Mouse (Mus musculus): ENCODE measurements around the gene Isoc2a. TPM values are rescaled to one million over a fixed set of nuclear protein-coding genes. Genes with fewer than 3 reads are reported as not detected.

Gene Isoc2a
- polyA plus RNA-seq (2017; shearing (Covaris generic)): 0.77 TPM

GRCm38 (mm10) chr7:4876753-4877221 lies at the start of gene Isoc2a:
Isoc2a (plus strand) TSS chr7:4877153.

GRCm38 (mm10) chr7:4844245-4844916 lies 32.6 kb upstream of the Isoc2a start, which contains the start of gene Shisa7:
Shisa7 (minus strand) TSS chr7:4844696.

GRCm38 (mm10) chr7:4870133-4870532 lies 6.8 kb upstream of the Isoc2a start, which contains the start of gene Isoc2b:
Isoc2b (minus strand) TSS chr7:4870258.

DNA sequence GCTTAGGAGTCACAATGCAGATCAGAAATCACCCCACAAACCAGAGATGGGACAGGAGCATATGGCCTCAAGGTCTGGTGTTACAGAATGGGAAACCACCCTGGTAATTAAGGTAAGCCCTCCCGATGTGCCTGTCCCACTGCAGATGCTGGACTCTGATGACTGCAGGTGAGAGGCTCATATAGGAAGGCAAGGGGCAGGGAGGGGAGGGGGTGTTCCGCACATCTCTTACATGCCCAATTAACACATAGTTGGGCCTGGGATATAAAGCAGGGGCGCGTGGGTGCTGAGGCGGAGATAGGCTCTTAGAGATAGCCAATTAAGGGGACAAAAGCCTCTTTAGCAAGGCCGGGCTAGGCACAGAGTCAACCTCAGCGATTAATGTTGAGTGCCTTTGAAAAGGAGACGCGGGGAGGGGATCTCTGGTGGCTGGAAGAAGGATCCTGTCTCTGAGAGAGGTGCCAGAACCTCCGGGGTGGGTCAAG lies 29.6 kb downstream of the Isoc2a start, which contains the start of gene Gm36210:
Gene Gm36210, minus strand, starts transcription at position 51 of the 485 bp plus-strand sequence.

GRCm38 (mm10) chr7:4915007-4915665 lies 38.2 kb downstream of the Isoc2a start, which contains the start of gene Zfp628:
Zfp628 (plus strand) TSS chr7:4915217.

GRCm38 (mm10) chr7:4921824-4922482 lies 45.0 kb downstream of the Isoc2a start, which contains the start of gene Nat14:
Nat14 (plus strand) TSS chr7:4922028.

GRCm38 (mm10) chr7:4925441-4926381 lies 48.8 kb downstream of the Isoc2a start, which contains the start of gene Ssc5d:
Ssc5d (plus strand) TSS chr7:4925785.

Other genes with a start within 250 kb of the Isoc2a start
- 16.4 TPM for gene Tmem86b, start 245.7 kb upstream of the Isoc2a start, polyA plus RNA-seq (2017; shearing (Covaris generic))
- 282 TPM for gene Ppp6r1, start 218.1 kb upstream of the Isoc2a start, polyA plus RNA-seq (2017; shearing (Covaris generic))
- 76.5 TPM for gene Hspbp1, start 192.1 kb upstream of the Isoc2a start, polyA plus RNA-seq (2017; shearing (Covaris generic))
- gene Brsk1, start 186.5 kb upstream of the Isoc2a start, polyA plus RNA-seq (2017; shearing (Covaris generic)): not detected
- not detected for gene Tmem150b, start 151.9 kb upstream of the Isoc2a start, polyA plus RNA-seq (2017; shearing (Covaris generic))
- gene Kmt5c, start 137.0 kb upstream of the Isoc2a start, polyA plus RNA-seq (2017; shearing (Covaris generic)): 37.1 TPM
- gene Cox6b2, start 124.1 kb upstream of the Isoc2a start, polyA plus RNA-seq (2017; shearing (Covaris generic)): 2.0 TPM
- gene Fam71e2, start 105.9 kb upstream of the Isoc2a start, polyA plus RNA-seq (2017; shearing (Covaris generic)): not detected
- gene Il11, start 94.3 kb upstream of the Isoc2a start, polyA plus RNA-seq (2017; shearing (Covaris generic)): not detected
- gene Tmem190, start 94.2 kb upstream of the Isoc2a start, polyA plus RNA-seq (2017; shearing (Covaris generic)): not detected
- gene Tmem238, start 87.5 kb upstream of the Isoc2a start, polyA plus RNA-seq (2017; shearing (Covaris generic)): 2.8 TPM
- 358 TPM for gene Rpl28, start 84.3 kb upstream of the Isoc2a start, polyA plus RNA-seq (2017; shearing (Covaris generic))
- gene Ube2s, start 64.6 kb upstream of the Isoc2a start, polyA plus RNA-seq (2017; shearing (Covaris generic)): 236 TPM
- 0.12 TPM for gene Shisa7, start 32.5 kb upstream of the Isoc2a start, polyA plus RNA-seq (2017; shearing (Covaris generic))
- 7.4 TPM for gene Isoc2b, start 6.9 kb upstream of the Isoc2a start, polyA plus RNA-seq (2017; shearing (Covaris generic))
- gene Gm36210, start 29.4 kb downstream of the Isoc2a start, polyA plus RNA-seq (2017; shearing (Covaris generic)): not detected
- gene Zfp628, start 38.1 kb downstream of the Isoc2a start, polyA plus RNA-seq (2017; shearing (Covaris generic)): 2.5 TPM
- gene Nat14, start 44.9 kb downstream of the Isoc2a start, polyA plus RNA-seq (2017; shearing (Covaris generic)): not detected
- gene Ssc5d, start 48.6 kb downstream of the Isoc2a start, polyA plus RNA-seq (2017; shearing (Covaris generic)): not detected
- not detected for gene Sbk2, start 87.3 kb downstream of the Isoc2a start, polyA plus RNA-seq (2017; shearing (Covaris generic))
- gene Sbk3, start 94.0 kb downstream of the Isoc2a start, polyA plus RNA-seq (2017; shearing (Covaris generic)): not detected
- gene Zfp579, start 119.0 kb downstream of the Isoc2a start, polyA plus RNA-seq (2017; shearing (Covaris generic)): 18.4 TPM
- gene Zfp524, start 137.3 kb downstream of the Isoc2a start, polyA plus RNA-seq (2017; shearing (Covaris generic)): 21.0 TPM
- 54.8 TPM for gene Fiz1, start 137.5 kb downstream of the Isoc2a start, polyA plus RNA-seq (2017; shearing (Covaris generic))
- 5.0 TPM for gene Gm44973, start 138.3 kb downstream of the Isoc2a start, polyA plus RNA-seq (2017; shearing (Covaris generic))
- gene Zfp865, start 143.2 kb downstream of the Isoc2a start, polyA plus RNA-seq (2017; shearing (Covaris generic)): 10.7 TPM
- gene Ccdc106, start 143.4 kb downstream of the Isoc2a start, polyA plus RNA-seq (2017; shearing (Covaris generic)): not detected
- not detected for gene 4632433K11Rik, start 157.0 kb downstream of the Isoc2a start, polyA plus RNA-seq (2017; shearing (Covaris generic))
- 2.1 TPM for gene Zfp784, start 161.3 kb downstream of the Isoc2a start, polyA plus RNA-seq (2017; shearing (Covaris generic))
- gene Zfp580, start 174.4 kb downstream of the Isoc2a start, polyA plus RNA-seq (2017; shearing (Covaris generic)): 5.0 TPM
- gene U2af2, start 185.0 kb downstream of the Isoc2a start, polyA plus RNA-seq (2017; shearing (Covaris generic)): 117 TPM
- 23.9 TPM for gene Epn1, start 203.1 kb downstream of the Isoc2a start, polyA plus RNA-seq (2017; shearing (Covaris generic))
- not detected for gene Rfpl4, start 239.8 kb downstream of the Isoc2a start, polyA plus RNA-seq (2017; shearing (Covaris generic))
- gene Rasl2-9, start 248.8 kb downstream of the Isoc2a start, polyA plus RNA-seq (2017; shearing (Covaris generic)): not detected